Mouse (Mus musculus) heart, postnatal 0 days (tissue): ENCODE data around the gene Ttc9b.

Experiments used
- CTCF ChIP-seq: IDR thresholded peaks from 2 replicates; pipeline ENCODE4 v1.5.1; 2016; ENCODE audit warnings: antibody characterized with exemption, control low read depth, low read depth
- EP300 ChIP-seq: IDR thresholded peaks from 2 replicates; pipeline ENCODE4 v1.6.1; 2016; ENCODE audit warnings: antibody characterized with exemption, low read depth

GRCm38 (mm10) chr7:27612940-27613339, 40.8 kb upstream of the Ttc9b start:
- TF ChIP-seq CTCF = no peak
- no peak for TF ChIP-seq EP300
